Mouse (Mus musculus) midbrain, embryonic 12.5 days (tissue): ENCODE measurements around the gene Olfr978. TPM values are rescaled to one million over a fixed set of nuclear protein-coding genes. Genes with fewer than 3 reads are reported as not detected.
"Not testable (repeated sequence)": the region's sequence is repeated elsewhere in the genome, so short reads cannot be mapped to it uniquely, and the experiment has no call there.

Source experiments
- ATAC-seq: fragments of 200-750 bp; cut with Nextera tagmentation; 2 replicates; pipeline ENCODE4 v1.8.0; 2017; ENCODE audit warnings: low read depth, moderate TSS enrichment, moderate library complexity; ENCODE audit not compliant: low FRiP score
- H3K27ac ChIP-seq: fragments of 300-500 bp; sonication (generic); replicated peaks from 2 replicates; pipeline ENCODE4 v1.5.1; 2016; ENCODE audit warnings: mild to moderate bottlenecking
- H3K27me3 ChIP-seq: fragments of 300-500 bp; sonication (generic); 2 replicates; pipeline ENCODE4 v1.6.1; 2016; ENCODE audit warnings: mild to moderate bottlenecking
- H3K36me3 ChIP-seq: fragments of 300-500 bp; sonication (generic); 2 replicates; pipeline ENCODE4 v1.6.1; 2016
- H3K4me1 ChIP-seq: fragments of 300-500 bp; sonication (generic); 2 replicates; pipeline ENCODE4 v1.6.1; 2016
- H3K4me2 ChIP-seq: fragments of 300-500 bp; sonication (generic); replicated peaks from 2 replicates; pipeline ENCODE4 v1.6.1; 2016; ENCODE audit warnings: mild to moderate bottlenecking, moderate library complexity
- H3K4me3 ChIP-seq: fragments of 300-500 bp; sonication (generic); 2 replicates; pipeline ENCODE4 v1.5.1; 2016; ENCODE audit warnings: mild to moderate bottlenecking
- H3K9ac ChIP-seq: fragments of 300-500 bp; sonication (generic); replicated peaks from 2 replicates; pipeline ENCODE4 v1.6.1; 2016; ENCODE audit warnings: mild to moderate bottlenecking, moderate library complexity
- H3K9me3 ChIP-seq: fragments of 300-500 bp; sonication (generic); 2 replicates; pipeline ENCODE4 v1.6.1; 2016; ENCODE audit warnings: mild to moderate bottlenecking
- WGBS: fragments of 180-500 bp; shearing (Covaris S2); methylation state at CpG from one replicate; pipeline ENCODE4 v1.1.7; 2016; 5-methylcytosine and 5-hydroxymethylcytosine counted together
- polyA plus RNA-seq: library from polyadenylated mRNA; unstranded; fragments of >200 nt; fragmentation: Nextera tagmentation; extraction: Ambion mirVana; gene quantifications from 2 replicates; pipeline ENCODE4 v1.2.1, GENCODE M21; 2016

The Olfr978 gene
- polyA plus RNA-seq: not detected in 2 replicates

DNA sequence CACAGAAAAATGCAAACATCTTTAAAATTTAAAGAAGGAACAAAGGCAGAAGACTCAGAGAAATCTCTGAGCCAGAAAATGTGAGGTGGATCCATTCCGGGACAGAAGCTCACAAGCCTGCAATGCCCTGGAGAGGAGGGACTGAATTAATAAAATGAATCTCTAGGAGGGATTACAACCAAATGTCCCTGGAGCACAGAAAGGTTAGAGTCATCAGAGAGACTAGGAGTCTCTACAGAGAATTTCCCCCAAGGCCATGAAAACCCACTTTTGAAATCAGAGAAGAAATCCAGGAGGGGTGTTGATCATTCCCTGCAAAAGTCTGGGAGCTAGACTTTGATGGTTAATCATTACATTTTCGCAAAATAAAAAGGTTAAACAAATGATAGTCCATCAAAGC lies at the start of gene Olfr978:
Gene Olfr978 (plus strand): TSS at position 301 of the 400 bp plus-strand sequence.
- no peak for ATAC-seq
- Histone ChIP-seq H3K4me3 (no peak within 1 kb of the TSS), H3K36me3 (no peaks in the 10 kb centered on the region), H3K4me1 (no peaks in the 10 kb centered on the region), H3K4me2 (no peak within 1 kb of the TSS), H3K27ac (no peak within 1 kb of the TSS), H3K9me3 (no peaks in the 10 kb centered on the region), H3K9ac (no peak within 1 kb of the TSS), H3K27me3 (no peaks in the 10 kb centered on the region)
- WGBS: 86% methylated on average over 2 of the region's 2 CpGs

DNA sequence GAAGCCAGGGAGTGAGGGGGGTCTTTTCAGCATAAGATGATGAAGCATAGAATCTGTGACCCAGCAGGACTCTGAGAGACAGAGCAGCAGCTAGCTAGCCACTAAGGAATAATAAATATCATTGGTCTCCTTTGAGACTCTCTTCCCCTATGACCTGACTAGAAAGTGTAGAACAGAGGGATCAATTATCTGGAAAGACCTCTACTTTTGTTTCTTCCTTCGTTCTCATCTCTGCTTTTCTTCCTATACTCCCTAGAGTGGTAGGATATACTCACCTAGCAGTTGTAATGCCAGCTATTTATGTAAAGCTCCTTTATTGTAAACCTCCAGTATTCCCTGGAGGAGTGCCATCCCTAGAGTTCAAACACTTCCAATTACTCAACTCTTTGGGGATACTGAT lies 40.0 kb upstream of the Olfr978 start, which contains the start of gene Olfr975:
Gene Olfr975 (minus strand): TSS at position 101 of the 400 bp plus-strand sequence.
- H3K4me2 ChIP-seq: no peak within 1 kb of the TSS
- 59% methylated on average over 1 of the region's 1 CpGs for WGBS
- no peaks in the 10 kb centered on the region for H3K9me3 ChIP-seq
- no peaks in the 10 kb centered on the region for H3K27me3 ChIP-seq
- no peak within 1 kb of the TSS for H3K4me3 ChIP-seq
- H3K36me3 ChIP-seq: no peaks in the 10 kb centered on the region
- no peak within 1 kb of the TSS for H3K27ac ChIP-seq
- no peaks in the 10 kb centered on the region for H3K4me1 ChIP-seq
- H3K9ac ChIP-seq: no peak within 1 kb of the TSS
- no peak for ATAC-seq

DNA sequence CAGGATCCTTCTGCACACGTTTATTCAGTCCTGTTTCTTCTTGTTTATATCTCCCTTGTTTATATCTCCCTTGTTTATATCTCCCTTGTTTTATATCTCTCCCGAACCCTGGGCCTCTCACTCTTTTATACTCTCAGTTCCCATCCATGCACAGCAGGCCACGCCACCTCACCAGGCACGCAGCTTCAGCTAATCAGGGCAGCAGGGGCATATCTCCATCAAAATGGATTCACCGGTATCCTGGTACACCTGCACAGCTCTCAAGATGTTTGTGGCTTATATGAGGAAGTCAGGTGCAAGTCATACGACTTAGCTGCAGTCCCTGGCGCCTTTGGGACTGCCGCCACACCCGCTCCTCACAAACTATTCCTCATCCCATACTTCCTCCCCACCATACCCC lies 30.9 kb upstream of the Olfr978 start, which contains the start of gene Olfr976:
Gene Olfr976 (minus strand): TSS at position 101 of the 400 bp plus-strand sequence.
- not testable (repeated sequence) for H3K4me3 ChIP-seq, H3K27me3 ChIP-seq, H3K27ac ChIP-seq, ATAC-seq, H3K4me2 ChIP-seq, H3K9me3 ChIP-seq, H3K36me3 ChIP-seq, H3K4me1 ChIP-seq, H3K9ac ChIP-seq
- WGBS: 86% methylated on average over 6 of the region's 9 CpGs

DNA sequence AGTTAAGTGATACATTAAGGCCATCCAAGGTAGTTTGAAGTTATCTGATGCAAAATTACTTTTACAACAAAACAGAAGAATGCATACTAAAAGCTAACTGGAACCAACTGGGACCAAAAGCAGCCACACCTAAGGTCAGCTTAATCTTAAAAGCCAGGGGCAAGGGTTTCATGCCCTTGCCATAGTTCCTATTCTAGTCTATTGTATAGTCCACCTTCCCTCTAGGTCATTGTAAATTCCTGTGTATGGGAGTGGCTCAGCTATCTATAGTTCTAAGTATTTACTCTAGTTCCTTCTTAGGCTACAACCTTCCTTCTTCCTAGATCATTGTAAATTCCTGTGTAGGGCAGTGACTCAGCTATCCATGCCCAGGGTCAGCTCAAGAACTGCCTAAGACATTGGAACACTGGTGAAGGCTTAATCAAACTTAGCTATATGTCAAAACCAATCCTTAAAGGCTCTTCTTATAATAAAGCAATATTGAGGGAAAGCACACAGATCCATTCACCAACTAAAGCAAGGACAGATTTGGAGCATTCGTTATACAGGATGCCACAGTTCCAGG lies 15.2 kb upstream of the Olfr978 start:
- H3K4me1 ChIP-seq, H3K27me3 ChIP-seq, H3K4me3 ChIP-seq, H3K9ac ChIP-seq, H3K36me3 ChIP-seq, H3K27ac ChIP-seq, H3K9me3 ChIP-seq, ATAC-seq, H3K4me2 ChIP-seq: not testable (repeated sequence)
- WGBS: 97% methylated on average over 1 of the region's 1 CpGs

DNA sequence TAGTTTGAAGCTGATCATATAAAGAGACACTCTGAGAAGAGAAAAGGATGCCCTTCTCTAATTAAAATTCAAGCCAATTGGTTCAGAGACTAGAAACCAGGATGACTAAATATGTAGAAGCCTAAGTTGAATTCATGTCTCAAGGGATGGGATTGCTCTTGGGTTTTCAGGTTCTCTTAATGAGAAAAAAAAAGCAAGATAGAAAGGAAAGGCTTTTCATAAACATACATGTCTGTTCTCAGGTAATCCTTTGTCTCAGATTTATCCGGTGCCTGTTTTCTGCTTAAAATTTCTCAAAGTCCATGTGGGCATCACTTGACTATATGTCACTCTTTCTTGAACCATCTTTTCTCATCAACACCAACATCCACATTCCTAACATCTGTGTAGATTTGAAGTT lies 11.5 kb downstream of the Olfr978 start, which contains the start of gene Olfr979:
Gene Olfr979 (minus strand): TSS at position 101 of the 400 bp plus-strand sequence.
- no peaks in the 10 kb centered on the region for H3K4me1 ChIP-seq
- no peak within 1 kb of the TSS for H3K4me3 ChIP-seq
- H3K27me3 ChIP-seq: no peaks in the 10 kb centered on the region
- no peaks in the 10 kb centered on the region for H3K36me3 ChIP-seq
- no peak for ATAC-seq
- H3K27ac ChIP-seq: no peak within 1 kb of the TSS
- no peaks in the 10 kb centered on the region for H3K9me3 ChIP-seq
- 90% methylated on average over 1 of the region's 1 CpGs for WGBS
- no peak within 1 kb of the TSS for H3K9ac ChIP-seq
- H3K4me2 ChIP-seq: no peak within 1 kb of the TSS

DNA sequence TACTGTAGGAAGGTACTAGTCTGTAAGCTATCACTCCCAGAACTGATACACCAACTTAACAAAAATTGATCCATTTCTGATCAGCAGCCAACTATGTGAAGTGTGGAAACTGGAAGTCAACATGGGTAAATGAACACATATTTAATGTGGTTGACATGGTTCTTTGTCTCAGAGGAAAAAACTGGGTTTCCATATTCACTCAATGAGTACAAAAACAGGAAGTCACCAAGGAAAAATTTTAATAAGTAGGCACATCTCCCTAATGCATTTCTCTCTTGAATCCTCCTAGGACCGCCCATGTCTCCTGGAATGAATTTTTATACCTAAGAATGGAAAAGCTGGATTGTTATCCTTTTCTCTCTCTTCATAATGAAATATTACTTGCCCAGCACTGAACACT lies 17.6 kb downstream of the Olfr978 start, which contains the start of gene Olfr980:
Gene Olfr980 (minus strand): TSS at position 101 of the 400 bp plus-strand sequence.
- no peak within 1 kb of the TSS for H3K4me3 ChIP-seq
- H3K4me2 ChIP-seq: no peak within 1 kb of the TSS
- 93% methylated on average over 1 of the region's 1 CpGs for WGBS
- H3K27me3 ChIP-seq: no peaks in the 10 kb centered on the region
- H3K36me3 ChIP-seq: no peaks in the 10 kb centered on the region
- H3K4me1 ChIP-seq: no peaks in the 10 kb centered on the region
- H3K27ac ChIP-seq: no peak within 1 kb of the TSS
- no peak within 1 kb of the TSS for H3K9ac ChIP-seq
- ATAC-seq: no peak
- H3K9me3 ChIP-seq: no peaks in the 10 kb centered on the region

DNA sequence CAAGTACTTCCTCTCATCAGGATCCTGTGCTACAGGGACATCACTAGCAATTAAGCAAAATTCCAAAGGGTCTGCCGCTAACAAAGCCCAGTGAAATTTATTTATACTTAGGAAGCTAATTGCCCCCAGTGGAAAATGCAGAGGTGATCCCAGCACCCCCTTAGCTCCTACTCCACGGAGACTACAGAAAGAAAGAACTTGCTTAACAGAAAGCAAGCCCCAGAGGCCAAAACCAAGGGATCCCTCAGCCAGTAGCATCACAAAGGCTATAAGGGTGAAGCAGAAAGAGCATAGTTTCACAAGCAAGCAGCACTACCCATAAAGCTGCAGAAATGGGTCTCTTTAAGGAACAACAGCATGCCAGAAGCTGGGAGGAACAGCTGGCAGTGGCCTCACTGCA lies 29.3 kb downstream of the Olfr978 start, which contains the start of gene Olfr981:
Gene Olfr981 (plus strand): TSS at position 301 of the 400 bp plus-strand sequence.
- Histone ChIP-seq H3K4me2 (no peak within 1 kb of the TSS), H3K27me3 (no peaks in the 10 kb centered on the region), H3K9me3 (no peaks in the 10 kb centered on the region), H3K27ac (no peak within 1 kb of the TSS), H3K36me3 (no peaks in the 10 kb centered on the region), H3K4me3 (no peak within 1 kb of the TSS), H3K4me1 (no peaks in the 10 kb centered on the region), H3K9ac (no peak within 1 kb of the TSS)
- 79% methylated on average over 2 of the region's 2 CpGs for WGBS
- ATAC-seq: no peak

Other genes starting within 250 kb of the Olfr978 start
- not detected in 2 replicates for gene Olfr967, start 245.9 kb upstream of the Olfr978 start, polyA plus RNA-seq
- gene Olfr968, start 208.9 kb upstream of the Olfr978 start, polyA plus RNA-seq: not detected in 2 replicates
- gene Olfr969, start 201.2 kb upstream of the Olfr978 start, polyA plus RNA-seq: not detected in 2 replicates
- gene Olfr970, start 183.3 kb upstream of the Olfr978 start, polyA plus RNA-seq: not detected in 2 replicates
- not detected in 2 replicates for gene Olfr971, start 155.2 kb upstream of the Olfr978 start, polyA plus RNA-seq
- gene Olfr972, start 125.7 kb upstream of the Olfr978 start, polyA plus RNA-seq: not detected in 2 replicates
- gene Olfr229, start 84.8 kb upstream of the Olfr978 start, polyA plus RNA-seq: not detected in 2 replicates
- gene Olfr974, start 54.6 kb upstream of the Olfr978 start, polyA plus RNA-seq: not detected in 2 replicates
- not detected in 2 replicates for gene Olfr975, start 40.1 kb upstream of the Olfr978 start, polyA plus RNA-seq
- gene Olfr976, start 31.0 kb upstream of the Olfr978 start, polyA plus RNA-seq: not detected in 2 replicates
- gene Olfr979, start 11.4 kb downstream of the Olfr978 start, polyA plus RNA-seq: not detected in 2 replicates
- gene Olfr980, start 17.5 kb downstream of the Olfr978 start, polyA plus RNA-seq: not detected in 2 replicates
- not detected in 2 replicates for gene Olfr981, start 29.4 kb downstream of the Olfr978 start, polyA plus RNA-seq
- gene Olfr982, start 81.7 kb downstream of the Olfr978 start, polyA plus RNA-seq: not detected in 2 replicates
- gene Olfr983, start 101.5 kb downstream of the Olfr978 start, polyA plus RNA-seq: not detected in 2 replicates
- gene Olfr984, start 122.1 kb downstream of the Olfr978 start, polyA plus RNA-seq: not detected in 2 replicates
- gene Olfr985, start 138.1 kb downstream of the Olfr978 start, polyA plus RNA-seq: not detected in 2 replicates
- not detected in 2 replicates for gene Tmem225, start 156.0 kb downstream of the Olfr978 start, polyA plus RNA-seq
- gene Olfr986, start 188.8 kb downstream of the Olfr978 start, polyA plus RNA-seq: not detected in 2 replicates
- 8.4 and 9.1 TPM in 2 replicates for gene Zfp202, start 200.2 kb downstream of the Olfr978 start, polyA plus RNA-seq